Mouse (Mus musculus): ENCODE data around the gene Pds5b. TPM values are rescaled to one million over a fixed set of nuclear protein-coding genes. Genes with fewer than 3 reads are reported as not detected.

Pds5b gene
- 2.7 and 3.8 TPM in 2 replicates for polyA plus RNA-seq (2012)

GRCm38 (mm10) chr5:150673153-150673835 lies at the start of gene Pds5b:
TSS of gene Pds5b (plus strand) at chr5:150673739.

DNA sequence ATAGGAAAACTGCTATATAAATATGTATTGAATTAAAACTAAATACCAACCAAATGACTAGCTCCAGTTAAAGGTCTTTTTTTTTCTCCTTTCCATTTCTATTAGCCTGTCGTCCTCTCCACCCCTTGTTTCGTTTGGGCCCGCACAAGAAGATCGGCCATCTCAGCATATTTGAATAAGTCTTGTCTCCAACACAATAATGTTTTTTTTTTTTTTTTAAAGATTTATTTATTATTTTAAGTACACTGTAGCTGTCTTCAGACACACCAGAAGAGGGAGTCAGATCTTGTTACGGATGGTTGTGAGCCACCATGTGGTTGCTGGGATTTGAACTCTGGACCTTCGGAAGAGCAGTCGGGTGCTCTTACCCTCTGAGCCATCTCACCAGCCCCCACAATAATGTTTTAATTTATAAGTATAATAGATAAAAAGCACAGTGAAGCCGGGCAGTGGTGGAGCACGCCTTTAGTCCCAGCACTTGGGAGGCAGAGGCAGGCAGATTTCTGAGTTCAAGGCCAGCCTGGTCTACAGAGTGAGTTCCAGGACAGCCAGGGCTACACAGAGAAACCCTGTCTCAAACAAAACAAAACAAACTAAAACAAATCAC lies 7.3 kb upstream of the Pds5b start, which contains the start of gene N4bp2l2:
TSS of gene N4bp2l2 (minus strand) at position 51 of the 607 bp plus-strand sequence.

Other genes starting within 250 kb of the Pds5b start
- not detected in 2 replicates for gene Zar1l, start 155.6 kb upstream of the Pds5b start, polyA plus RNA-seq (2012)
- 6.0 and 7.3 TPM in 2 replicates for gene Brca2, start 151.1 kb upstream of the Pds5b start, polyA plus RNA-seq (2012)
- 32.1 and 34.0 TPM in 2 replicates for gene N4bp2l1, start 76.6 kb upstream of the Pds5b start, polyA plus RNA-seq (2012)
- gene N4bp2l2, start 7.6 kb upstream of the Pds5b start, polyA plus RNA-seq (2012), result 27.2 and 32.2 TPM in 2 replicates

All from megakaryocyte-erythroid progenitor cell, adult 5 weeks (primary cell).